Mouse (Mus musculus) heart, adult 2 months (tissue): ENCODE data around the gene Pea15a. TPM values are rescaled to one million over a fixed set of nuclear protein-coding genes. Genes with fewer than 3 reads are reported as not detected.

ENCODE experiments used
- DNase-seq, 2 experiments: peaks; one replicate each; pipeline ENCODE4 v3.0.0; 2021
- H3K27ac ChIP-seq: fragments of 200-600 bp; 2 replicates; pipeline ENCODE4 v1.8.1; 2022
- H3K27me3 ChIP-seq: fragments of 200-500 bp; 2 replicates; pipeline ENCODE4 v1.6.1; 2012; ENCODE audit warnings: mild to moderate bottlenecking, low read length, inconsistent platforms, mixed read lengths; ENCODE audit not compliant: control insufficient read depth, insufficient read depth
- H3K36me3 ChIP-seq: fragments of 200-500 bp; 2 replicates; pipeline ENCODE4 v1.6.1; 2012; ENCODE audit warnings: low read length, inconsistent platforms; ENCODE audit not compliant: control insufficient read depth, insufficient read depth
- H3K4me1 ChIP-seq: fragments of 200-500 bp; 2 replicates; pipeline ENCODE4 v1.6.1; 2011; ENCODE audit warnings: low read length; ENCODE audit not compliant: control insufficient read depth, insufficient read depth
- H3K4me3 ChIP-seq: fragments of 200-600 bp; 2 replicates; pipeline ENCODE4 v1.8.1; 2022
- H3K79me2 ChIP-seq: fragments of 200-500 bp; replicated peaks from 2 replicates; pipeline ENCODE4 v1.6.1; 2012; ENCODE audit warnings: mild to moderate bottlenecking, inconsistent platforms, low read length, moderate library complexity, mixed read lengths; ENCODE audit not compliant: control insufficient read depth, insufficient read depth
- H3K9ac ChIP-seq: fragments of 200-500 bp; 2 replicates; pipeline ENCODE4 v1.6.1; 2012; ENCODE audit warnings: low read depth, mild to moderate bottlenecking, control low read depth, inconsistent platforms, low read length, mixed read lengths
- CTCF ChIP-seq: fragments of 200-600 bp; IDR thresholded peaks from 2 replicates; pipeline ENCODE4 v1.8.1; 2022; ENCODE audit warnings: antibody characterized with exemption, mild to moderate bottlenecking, moderate library complexity
- EP300 ChIP-seq: fragments of 200-500 bp; IDR thresholded peaks from 2 replicates; pipeline ENCODE4 v1.6.1; 2011; ENCODE audit warnings: low read depth, low read length, control low read depth; ENCODE audit not compliant: insufficient read depth
- POLR2A ChIP-seq: fragments of 200-500 bp; IDR thresholded peaks from 2 replicates; pipeline ENCODE4 v1.6.1; 2011; ENCODE audit warnings: mild to moderate bottlenecking, low read depth, low read length, control low read depth; ENCODE audit not compliant: insufficient read depth
- WGBS: fragments of 180-500 bp; shearing (Covaris S2); methylation state at CpG from one replicate; pipeline ENCODE4 v1.1.7; 2018; 5-methylcytosine and 5-hydroxymethylcytosine counted together
- intact Hi-C: fragments of 180-260 bp; cut with DNase I; formaldehyde crosslinking; loops from one replicate; pipeline ENCODE4 v1.15.1; 2025
- polyA plus RNA-seq: library from polyadenylated mRNA; depleted of rRNA; stranded (reverse); fragments of >200 nt; gene quantifications from 2 replicates; pipeline ENCODE4 v1.2.3, GENCODE M21; 2012
- total RNA-seq, 2 experiments: library from RNA; stranded (reverse); gene quantifications; 2 replicates each; pipeline ENCODE4 v1.2.3; 2021

The Pea15a gene
- total and polyA plus RNA-seq, 3 experiments = 52.2 to 69.8 (median 56.8) TPM

DNA sequence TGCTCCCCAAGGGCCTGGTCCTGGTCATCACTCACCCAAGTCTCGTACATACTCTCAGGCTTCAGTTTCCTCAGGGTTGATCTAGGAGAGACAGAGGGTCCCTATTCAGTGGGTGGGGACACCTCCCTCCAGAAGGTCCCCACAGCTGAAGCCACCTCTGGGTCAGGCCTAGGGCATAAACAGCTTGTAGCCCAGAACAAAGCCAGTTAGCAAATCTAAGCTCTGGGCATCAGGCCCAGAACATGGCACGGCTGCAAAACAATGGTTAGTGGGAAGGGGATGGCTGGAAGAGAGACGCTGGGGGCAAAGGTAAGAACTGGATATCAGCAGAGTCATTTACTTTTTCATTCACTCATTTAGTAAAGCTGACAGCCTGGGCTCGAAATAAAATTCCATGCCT is 7.2 kb upstream of the Pea15a start:
- TF ChIP-seq POLR2A (no peak), CTCF (no peak)
- H3K27me3 ChIP-seq = no peaks in the 10 kb centered on the region
- H3K27ac ChIP-seq = no peak overlapping the region
- H3K9ac ChIP-seq = no peak overlapping the region
- intact Hi-C loops = no loop called here
- H3K4me3 ChIP-seq = no peak overlapping the region
- peaks cover 15% of the 10 kb centered on the region for H3K4me1 ChIP-seq
- DNase-seq = no peak
- H3K36me3 ChIP-seq = peaks cover 3% of the 10 kb centered on the region; the same call in 1 of the 2 replicates
- no peaks in the 10 kb centered on the region for H3K79me2 ChIP-seq
- 60% methylated on average over 4 of the region's 4 CpGs for WGBS

DNA sequence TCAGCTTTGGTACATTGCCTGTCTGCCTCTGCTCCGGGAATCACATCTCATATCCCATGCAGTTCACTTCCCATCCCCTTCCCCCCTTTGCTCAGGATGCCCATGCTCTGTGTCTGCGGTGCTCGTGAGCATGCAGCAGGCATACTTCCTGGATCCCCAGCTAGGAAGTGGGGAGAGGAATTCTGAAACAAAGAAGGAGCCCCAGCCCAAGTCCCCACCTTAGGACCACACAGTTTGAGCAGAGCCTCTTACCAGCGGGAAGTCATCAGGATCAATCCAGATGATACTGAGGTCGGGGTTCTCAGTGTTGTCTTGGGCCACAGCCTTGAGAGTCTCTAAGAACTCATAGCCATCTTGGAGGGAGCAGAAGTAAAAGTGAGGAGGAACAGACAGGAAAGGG is 6.2 kb upstream of the Pea15a start:
- DNase-seq = no peak
- Histone ChIP-seq H3K4me3 (no peak overlapping the region), H3K79me2 (no peaks in the 10 kb centered on the region), H3K27me3 (no peaks in the 10 kb centered on the region), H3K36me3 (peaks cover 3% of the 10 kb centered on the region; the same call in 1 of the 2 replicates), H3K4me1 (peaks cover 9% of the 10 kb centered on the region), H3K27ac (no peak overlapping the region), H3K9ac (no peak overlapping the region)
- TF ChIP-seq POLR2A = no peak
- TF ChIP-seq CTCF = no peak
- TF ChIP-seq EP300 = no peak
- WGBS = 46% methylated on average over 5 of the region's 5 CpGs
- intact Hi-C loops = no loop called here

- peaks cover 4% of the 10 kb centered on the region; the same call in 1 of the 2 replicates for H3K36me3 ChIP-seq
- 20% methylated on average over 7 of the region's 7 CpGs for WGBS
- H3K79me2 ChIP-seq = peaks cover 2% of the 10 kb centered on the region
- peak overlapping the region; percentile 97 for H3K27ac ChIP-seq
- H3K4me3 ChIP-seq = peak overlapping the region; percentile 95
- H3K4me1 ChIP-seq = peaks cover 26% of the 10 kb centered on the region
- TF ChIP-seq POLR2A (no peak), EP300 (no peak), CTCF (no peak)
- peak in 1 of 2 experiments; percentile 27 for DNase-seq
- intact Hi-C loops = no loop called here
- no peaks in the 10 kb centered on the region; the same call in 1 of the 2 replicates for H3K27me3 ChIP-seq
- peak overlapping the region; percentile 10; the same call in 1 of the 2 replicates for H3K9ac ChIP-seq
Measured at GRCm38 (mm10) chr1:172207111-172207584, 544 bp upstream of the Pea15a start.

DNA sequence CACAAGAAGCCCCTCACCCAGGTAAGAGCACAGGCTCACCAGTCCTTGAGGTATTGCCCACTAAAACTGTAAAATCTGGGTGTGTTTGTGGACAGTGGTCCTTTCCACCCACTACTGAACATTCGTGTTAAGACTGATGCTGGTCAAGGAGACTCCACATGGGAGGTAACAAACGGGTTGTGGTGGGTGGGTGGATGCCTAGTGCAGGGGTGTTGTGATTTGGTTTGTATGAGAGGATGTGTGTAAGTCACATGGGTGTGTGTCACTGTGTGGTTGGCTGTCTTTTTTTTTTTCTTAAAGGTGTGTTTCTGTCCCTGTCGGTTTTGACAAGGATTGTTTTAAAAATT is 890 bp downstream of the Pea15a start:
- intact Hi-C loops = no loop called here
- Histone ChIP-seq H3K36me3 (peaks cover 8% of the 10 kb centered on the region; the same call in 1 of the 2 replicates), H3K79me2 (peaks cover 2% of the 10 kb centered on the region), H3K27me3 (no peaks in the 10 kb centered on the region; the same call in 1 of the 2 replicates), H3K4me1 (peaks cover 34% of the 10 kb centered on the region), H3K9ac (peak overlapping the region; percentile 97), H3K27ac (peak overlapping the region; percentile 97), H3K4me3 (peak overlapping the region; percentile 95)
- 9% methylated on average over 3 of the region's 3 CpGs for WGBS
- TF ChIP-seq POLR2A = no peak
- TF ChIP-seq CTCF = no peak
- no peak for TF ChIP-seq EP300
- DNase-seq = no peak

GRCm38 (mm10) chr1:172204814-172205740 is 1.5 kb downstream of the Pea15a start:
- Histone ChIP-seq H3K27me3 (no peaks in the 10 kb centered on the region; the same call in 1 of the 2 replicates), H3K27ac (peak overlapping the region; percentile 97), H3K4me3 (peak overlapping the region; percentile 95), H3K36me3 (peaks cover 8% of the 10 kb centered on the region; the same call in 1 of the 2 replicates), H3K79me2 (peaks cover 2% of the 10 kb centered on the region), H3K9ac (peak overlapping the region; percentile 54), H3K4me1 (peaks cover 34% of the 10 kb centered on the region)
- no peak for TF ChIP-seq CTCF
- WGBS = 36% methylated on average over 15 of the region's 15 CpGs
- DNase-seq = no peak
- intact Hi-C loops = no loop called here
